Mouse (Mus musculus) right cerebral cortex, adult 2 months (tissue): ENCODE data around the gene Tapbpl.

ENCODE experiments used
- DNase-seq, 2 experiments: peaks; one replicate each; pipeline ENCODE4 v3.0.0; 2021 to 2022; ENCODE audit warnings: low spot score in 2 of 2

Gene Tapbpl

DNA sequence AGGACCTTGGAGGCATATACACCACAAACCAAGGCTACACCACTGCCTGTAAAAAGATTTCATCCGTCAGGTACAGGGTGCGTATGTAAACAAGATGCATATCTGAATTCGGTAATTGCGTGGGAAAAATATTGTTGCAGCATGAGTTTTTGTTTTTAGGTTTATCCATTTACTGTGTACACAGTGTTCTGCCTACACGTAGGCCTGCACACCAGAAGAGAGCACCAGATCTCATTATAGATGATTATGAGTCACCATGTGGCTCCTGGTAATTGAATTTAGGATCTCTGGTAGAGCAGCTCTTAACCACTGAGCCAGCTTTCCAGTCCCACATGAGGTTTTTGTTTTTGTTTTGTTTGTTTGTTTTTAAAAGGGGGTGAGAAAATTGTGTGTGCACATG is 34.5 kb downstream of the Tapbpl start:
- no peak for DNase-seq

DNA sequence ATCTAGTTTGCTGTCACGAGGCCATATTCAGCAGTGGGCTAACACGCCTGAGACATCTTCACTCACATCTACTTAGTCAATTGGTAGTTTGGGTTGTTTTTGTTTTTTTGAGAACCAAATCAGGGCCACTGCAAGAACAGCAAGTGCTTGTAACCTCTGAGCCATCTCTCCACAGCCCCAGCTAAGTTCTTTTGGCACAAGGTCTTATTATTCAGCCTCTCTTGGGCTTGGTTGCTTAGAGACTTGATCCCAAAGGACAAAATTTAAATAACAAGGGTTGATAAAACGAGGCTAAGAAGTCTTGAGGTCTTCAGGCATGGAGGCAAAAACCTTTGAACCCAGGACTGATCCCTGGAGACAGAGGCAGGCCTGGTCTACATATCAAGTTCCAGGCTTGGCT is 35.4 kb downstream of the Tapbpl start:
- no peak for DNase-seq

DNA sequence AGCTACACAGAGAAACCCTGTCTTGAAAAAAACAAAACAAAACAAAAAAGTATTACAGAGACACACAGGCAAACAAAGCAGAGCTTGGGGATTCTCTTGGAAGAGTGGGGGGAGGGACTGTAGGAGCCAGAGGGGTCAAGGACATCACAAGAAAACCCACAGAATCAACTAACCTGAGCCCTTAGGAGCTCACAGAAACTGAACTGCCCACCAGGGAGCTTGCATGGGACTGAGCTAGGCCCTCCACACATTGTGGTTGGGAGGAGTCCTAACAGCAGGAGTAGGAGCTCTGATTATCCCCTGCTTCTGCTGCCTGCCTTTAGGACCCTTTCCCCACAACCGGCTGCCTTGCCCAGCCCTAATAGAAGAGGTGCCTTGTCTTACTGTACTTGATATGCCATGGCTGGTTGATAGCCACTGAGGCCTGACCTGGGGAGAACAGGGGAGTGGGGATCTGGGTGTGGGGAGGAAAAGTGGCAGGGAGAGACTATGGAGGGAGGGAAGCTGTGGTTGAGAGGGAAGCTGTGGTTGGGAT is 36.1 kb downstream of the Tapbpl start:
- no peak for DNase-seq

DNA sequence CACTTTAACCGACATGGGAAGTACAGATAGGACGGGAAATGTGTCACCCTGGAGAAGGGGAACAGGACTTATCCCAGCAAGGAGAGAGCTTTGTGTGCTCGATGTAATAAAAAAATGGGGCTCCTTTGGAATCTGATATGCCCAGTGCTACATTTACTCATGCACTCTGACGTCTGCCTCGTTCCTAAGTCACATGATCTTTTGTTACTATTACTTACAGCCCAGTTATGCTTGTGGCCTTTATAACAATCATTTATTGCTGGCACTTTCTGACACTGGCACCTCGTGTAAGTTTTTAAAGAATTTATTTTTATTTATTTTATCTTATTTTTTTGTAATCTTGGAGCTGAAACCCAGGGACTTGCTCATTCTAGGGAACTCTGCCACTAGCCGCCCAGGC is 38.3 kb downstream of the Tapbpl start:
- DNase-seq = no peak

DNA sequence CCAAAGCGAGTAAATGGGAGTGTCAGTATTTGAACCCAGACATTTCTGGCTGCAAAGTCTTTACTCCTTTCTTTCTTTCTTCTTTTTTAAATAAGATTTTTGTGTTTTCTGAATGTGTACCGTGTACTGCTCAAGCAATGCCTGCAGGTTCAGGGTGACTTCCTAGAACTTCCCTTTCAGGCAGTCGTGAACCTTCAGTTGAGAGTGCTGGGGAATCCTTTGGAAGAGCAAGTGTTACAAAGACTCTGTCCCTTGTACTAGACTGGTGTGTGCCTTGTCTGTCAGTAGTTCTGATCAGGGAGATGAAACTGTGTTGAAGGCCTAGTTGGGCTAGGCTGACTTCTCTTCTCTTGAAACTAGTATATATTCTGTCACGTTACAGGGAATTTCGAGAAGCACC is 38.8 kb downstream of the Tapbpl start:
- no peak for DNase-seq

DNA sequence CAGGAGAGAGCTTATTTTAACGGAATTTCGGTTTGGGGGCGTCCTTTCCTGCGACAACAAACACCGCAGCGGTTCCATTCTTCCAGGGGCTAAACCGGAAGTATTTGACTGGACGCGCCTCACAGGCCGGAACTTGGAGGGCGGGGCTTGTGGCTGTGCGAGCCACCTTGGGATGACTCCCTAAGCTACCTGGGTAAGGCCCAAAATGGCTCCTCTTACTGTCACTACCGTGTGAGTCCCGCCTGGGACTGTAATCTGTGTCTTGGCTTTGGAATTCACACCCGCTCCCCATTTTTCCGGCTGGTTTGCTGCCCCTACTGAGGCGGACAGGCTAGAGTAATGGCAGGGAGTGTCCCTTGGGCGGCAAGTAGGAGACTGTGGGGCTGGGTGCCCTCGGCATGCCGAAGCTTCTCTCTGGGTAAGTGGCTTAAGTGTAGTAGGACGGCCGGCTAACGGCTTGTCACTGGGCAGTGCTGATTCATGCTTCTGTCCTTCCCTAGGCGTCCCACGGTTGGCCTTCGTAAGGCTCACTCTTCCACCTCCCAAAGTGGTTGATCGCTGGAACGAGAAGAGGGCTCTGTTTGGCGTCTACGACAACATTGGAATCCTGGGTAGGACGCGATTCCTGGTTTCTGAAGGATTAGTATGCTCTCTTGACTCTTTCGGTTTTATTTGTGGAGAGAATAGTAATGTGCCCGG is 39.5 kb downstream of the Tapbpl start:
- peak; percentile 91 to 92 for DNase-seq

DNA sequence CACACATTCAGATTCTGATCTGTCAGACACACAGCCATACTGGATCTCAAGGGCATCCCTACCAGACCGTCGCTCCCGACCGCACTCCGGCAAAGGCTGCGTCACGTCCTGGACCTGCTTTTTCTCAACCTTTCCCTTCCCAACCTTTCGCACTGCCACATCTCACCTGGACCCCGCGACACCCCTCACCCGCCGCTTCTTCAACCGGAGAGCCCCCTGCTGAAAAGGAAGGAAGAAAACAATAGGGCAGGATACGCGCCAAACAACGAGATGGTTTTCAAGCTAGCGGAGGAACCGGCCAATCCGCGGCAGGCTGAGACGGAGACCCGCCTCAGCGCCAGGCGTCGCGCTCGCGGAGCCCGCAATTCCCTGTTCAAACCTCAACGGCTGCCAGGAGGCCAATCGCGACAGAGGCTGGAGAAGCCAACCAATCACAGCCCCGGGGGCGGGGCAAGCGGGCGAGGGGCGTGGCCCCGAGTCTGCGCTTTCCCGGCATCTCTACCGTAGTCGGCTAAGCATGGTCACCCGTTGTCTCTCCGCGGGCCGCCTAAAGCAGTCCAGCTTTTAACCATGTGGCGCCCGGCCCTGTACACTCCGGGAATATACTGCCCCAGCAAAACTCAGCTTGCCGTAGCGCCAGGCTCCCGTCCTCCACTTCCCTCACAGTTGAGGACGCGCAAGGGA is 40.2 kb downstream of the Tapbpl start, which contains the start of the genes Ncapd2 and Mrpl51:
TSS of gene Ncapd2 (minus strand) at position 370 of the 684 bp plus-strand sequence.
TSS of gene Mrpl51 (plus strand) at position 470 of the 684 bp plus-strand sequence.
- DNase-seq = peak; percentile 97 to 98

DNA sequence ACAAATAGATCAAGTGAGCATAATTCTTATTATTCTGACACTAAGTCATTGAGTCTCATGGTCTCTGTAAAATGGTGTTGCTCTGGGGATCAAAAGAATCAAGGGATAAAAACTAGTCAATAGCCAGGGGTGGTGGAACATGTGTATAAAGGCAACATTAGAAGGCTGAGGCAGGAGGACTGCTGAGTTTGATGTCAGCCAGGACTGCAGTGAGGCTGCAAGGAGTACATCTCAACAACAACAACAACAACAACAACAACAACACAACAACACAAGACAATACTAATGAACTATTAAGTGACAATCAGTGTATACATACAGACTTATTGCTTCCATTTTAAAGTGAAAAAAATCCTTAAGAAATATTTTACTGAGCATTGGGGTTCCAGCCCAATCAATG is 40.8 kb downstream of the Tapbpl start:
- no peak for DNase-seq

DNA sequence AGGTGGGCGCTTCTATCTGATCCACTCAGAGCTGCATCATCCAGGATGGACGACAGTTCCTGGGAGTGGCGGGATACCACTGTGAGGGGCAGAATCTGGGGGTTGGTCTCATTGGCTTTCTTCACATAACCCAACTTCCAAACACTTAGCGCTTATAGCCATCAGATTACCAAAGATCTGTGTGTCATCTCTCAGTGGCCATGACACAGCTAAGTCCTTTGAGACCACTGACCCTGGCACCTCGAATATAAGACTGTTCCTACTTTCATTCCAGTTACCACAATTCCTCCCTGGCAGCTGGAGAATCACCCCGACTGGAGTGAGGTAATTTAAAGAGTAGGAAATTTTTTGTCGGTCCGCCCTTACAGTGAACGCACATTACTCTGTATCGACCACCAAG is 45.5 kb downstream of the Tapbpl start:
- DNase-seq = no peak

DNA sequence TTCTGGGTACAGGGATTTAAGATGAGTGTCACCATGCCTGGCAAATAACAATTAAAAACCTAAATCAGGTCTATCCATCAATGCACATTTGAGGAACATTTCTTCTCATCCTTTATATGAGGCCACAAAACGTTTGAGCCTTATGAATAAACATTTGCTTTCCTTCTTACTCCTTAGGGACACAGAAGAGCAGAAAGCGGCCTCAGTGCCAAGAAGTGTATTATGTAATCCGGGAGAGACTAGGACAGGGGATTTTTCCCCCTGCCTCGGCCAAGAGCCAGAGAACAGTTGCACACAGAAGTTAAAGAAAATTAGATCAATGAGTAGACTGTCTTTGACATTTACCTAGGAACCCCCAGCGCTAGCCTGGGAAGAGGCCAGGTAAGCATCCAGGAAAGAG is 49.5 kb downstream of the Tapbpl start:
- peak in 1 of 2 experiments; percentile 16 for DNase-seq

DNA sequence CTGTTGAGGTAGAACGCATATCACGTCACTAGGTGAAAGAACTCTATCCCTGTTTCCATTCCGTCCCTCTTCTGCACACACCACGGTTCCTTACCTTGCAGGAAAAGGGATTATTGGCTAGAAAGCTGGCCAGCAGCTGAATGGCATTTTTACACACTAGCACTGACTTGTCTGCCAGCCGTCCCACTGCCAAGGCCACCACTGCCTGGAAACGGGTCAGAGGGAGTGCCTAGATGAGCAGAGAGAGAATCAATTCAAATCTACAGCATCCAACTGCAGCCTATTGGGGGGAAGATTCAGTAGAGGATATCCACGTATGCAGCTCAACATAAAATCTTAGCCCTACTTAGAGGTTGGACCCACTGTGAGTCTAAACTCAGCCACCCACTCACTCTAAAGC is 52.1 kb downstream of the Tapbpl start:
- DNase-seq = no peak

DNA sequence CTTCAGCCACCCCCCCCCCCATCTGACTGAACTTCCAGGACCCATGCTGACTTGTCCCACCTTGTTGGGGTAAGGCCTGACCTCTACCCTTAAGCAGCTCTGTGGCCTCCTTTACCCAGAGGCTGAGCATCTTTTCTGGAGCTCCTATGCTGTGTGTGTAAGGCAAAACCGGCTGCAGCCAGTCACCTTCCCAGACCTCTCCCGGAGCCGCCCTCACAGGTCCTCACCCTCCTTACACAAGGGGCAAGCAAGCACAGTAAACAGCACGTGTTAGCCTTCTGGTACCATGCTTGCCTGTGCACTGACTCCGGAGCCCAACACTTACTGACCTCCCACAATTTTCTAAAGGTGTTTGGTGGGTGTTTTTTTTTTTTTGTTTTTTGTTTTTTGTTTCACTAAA is 56.2 kb downstream of the Tapbpl start:
- DNase-seq = no peak
